Mouse (Mus musculus) lung, postnatal 0 days (tissue): ENCODE data around the gene Smim20.

Source experiments
- CTCF ChIP-seq: IDR thresholded peaks from 2 replicates; pipeline ENCODE4 v1.5.1; 2016; ENCODE audit warnings: antibody characterized with exemption, mild to moderate bottlenecking
- EP300 ChIP-seq: IDR thresholded peaks from 2 replicates; pipeline ENCODE4 v1.6.1; 2016; ENCODE audit warnings: antibody characterized with exemption, mild to moderate bottlenecking, control low read depth

DNA sequence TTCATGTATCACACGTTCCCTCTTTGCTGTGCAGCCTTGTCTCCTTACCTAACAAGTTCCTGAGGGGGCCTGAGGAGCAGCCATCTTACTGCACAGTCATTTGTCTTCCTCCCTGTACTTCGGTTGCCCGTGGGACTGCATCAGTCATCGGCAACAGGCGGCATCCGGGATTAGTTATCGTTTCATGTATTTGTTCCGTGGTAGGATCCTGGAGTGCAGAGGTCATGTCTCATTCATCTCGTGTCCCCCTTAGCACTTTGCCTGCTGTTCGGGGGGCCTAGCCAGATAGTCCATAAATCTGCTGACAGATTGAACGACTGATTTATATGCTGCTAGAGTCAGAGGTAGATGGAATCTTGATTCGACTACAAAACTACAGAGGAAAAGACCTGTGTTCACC lies 1.1 kb upstream of the Smim20 start:
- no peak for TF ChIP-seq CTCF
- TF ChIP-seq EP300: no peak
